15 mouse cellular contexts compared by ENCODE assay signal in the genomic region with DNA sequence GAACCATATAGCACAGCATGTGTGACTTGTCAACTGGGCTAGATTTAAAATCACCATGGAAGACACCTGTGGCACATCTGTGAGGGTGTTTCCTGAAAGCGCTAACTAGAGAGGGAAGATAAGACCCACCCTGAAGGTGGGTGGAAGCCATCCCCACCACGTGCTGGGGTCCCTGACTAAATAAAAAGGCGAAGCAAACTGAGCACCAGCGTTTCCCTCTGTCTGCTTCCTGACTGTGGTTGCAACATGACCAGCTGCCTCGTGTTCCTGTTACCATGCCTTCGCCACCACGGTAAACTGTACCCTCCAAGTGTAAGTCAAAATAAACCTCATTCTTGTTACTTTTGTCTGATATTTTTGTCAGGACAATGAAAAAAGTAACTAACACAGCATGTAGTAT. TPM values are rescaled to one million over a fixed set of nuclear protein-coding genes. Genes with fewer than 3 reads are reported as not detected.
DNase-seq lines count a peak whose midpoint lies in the region; ATAC-seq lines count a peak whose summit lies in the region.
"Had no signal": no experiment of that assay in that cellular context is flagged by ENCODE, and none has a peak within 500 bp of the region (broad histone marks: within the 10 kb centered on the region; RNA-seq: fewer than 3 reads in every experiment).

No protein-coding gene starts in this region.

- peak; percentile 25 for DNase-seq in 416B (ENCODE audit: low read depth)
- DNase-seq in CD4-positive, CD25-positive, alpha-beta regulatory T cell, adult 2 months (ENCODE audit: low read depth, low spot score), result peak; percentile 17
- DNase-seq in thymus, postnatal 10 days (ENCODE audit: low spot score in 2 of 2), result peak; percentile 51
- DNase-seq in spleen, postnatal 14 days (ENCODE audit: low spot score in 2 of 2), result no peak
- no peak for DNase-seq in adrenal gland, adult (ENCODE audit: inconsistent age in 2 of 2, low spot score in 1 of 2)
- no peak for DNase-seq in left cerebral cortex, adult 8-10 months (ENCODE audit: low spot score in 2 of 2)
- DNase-seq: adrenal gland, postnatal 25 days; cerebellum, adult 9-10 months; embryo, embryonic 11 days; gastrocnemius, postnatal 14 days; heart, postnatal 4 days; kidney, adult 2 months; kidney, postnatal 14 days; spleen, adult 18-20 months had no signal

- ATAC-seq in megakaryocyte, adult 5-6 weeks (ENCODE audit: poor library complexity, severe bottlenecking), result peak; percentile 69

RNA-seq across cellular contexts. Expression of a gene that starts 13.0 kb away (rescaled TPM):
- 14.0 and 14.6 TPM in 2 replicates for total RNA-seq in megakaryocyte, adult 5-6 weeks (2015)
- 12.9 and 17.1 TPM in 2 replicates for total RNA-seq in megakaryocyte, adult 5-6 weeks (2017)
- 10 to 100 TPM; 46.3 to 57.0 (median 52.6) TPM for total RNA-seq in left cerebral cortex, adult 8-10 months (2022)

Comparison
In these comparisons a context has a peak if more than half of its experiments do, and no peak if none do; other contexts are left out.
1. DNase-seq: peak in 416B (single experiment), CD4-positive, CD25-positive, alpha-beta regulatory T cell, adult 2 months (single experiment) and thymus, postnatal 10 days (2 of 2); none in spleen, postnatal 14 days (0 of 2), adrenal gland, adult (0 of 2) and left cerebral cortex, adult 8-10 months (0 of 2).